Mouse (Mus musculus) retina, embryonic 14.5 days (tissue): ENCODE data around the gene Eif3g.

ENCODE experiments used
- DNase-seq: peaks from one replicate; pipeline ENCODE4 v3.0.0-alpha.2; 2015; ENCODE audit warnings: low spot score

The Eif3g gene

DNA sequence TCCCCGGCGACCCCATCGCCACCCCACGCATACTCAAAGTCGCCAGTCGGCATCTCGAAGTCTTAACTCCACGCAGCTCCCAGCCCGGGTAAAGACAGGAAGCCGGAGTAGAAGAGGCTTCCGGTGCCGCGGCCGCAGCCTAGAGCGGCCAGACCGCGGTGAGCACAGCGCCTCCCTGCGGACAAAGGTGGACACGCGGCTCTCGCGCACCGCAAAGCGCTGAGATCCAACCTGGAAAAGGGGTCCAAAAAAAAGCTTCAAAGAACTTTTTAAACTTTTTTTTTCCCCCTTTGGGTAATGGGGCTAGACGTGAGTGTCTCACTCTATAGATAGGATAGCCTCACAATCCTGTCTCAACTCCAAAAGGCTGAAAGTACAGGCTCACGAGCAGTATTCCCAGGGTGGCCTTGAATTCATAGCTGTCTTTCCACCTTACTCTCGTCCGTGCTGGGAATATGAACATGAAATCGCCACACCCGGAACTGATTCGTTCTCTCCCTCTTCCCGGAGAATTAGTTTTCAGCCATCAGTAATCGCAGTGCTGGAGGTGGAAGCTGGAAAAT lies at the start of gene Eif3g:
TSS of gene Eif3g (minus strand) at position 113 of the 563 bp plus-strand sequence.
- DNase-seq, result peak; percentile 93

GRCm38 (mm10) chr9:20946066-20946880 lies 47.9 kb upstream of the Eif3g start:
- DNase-seq, result no peak

- DNase-seq, result no peak
Measured at GRCm38 (mm10) chr9:20944697-20945370, 46.4 kb upstream of the Eif3g start.

DNA sequence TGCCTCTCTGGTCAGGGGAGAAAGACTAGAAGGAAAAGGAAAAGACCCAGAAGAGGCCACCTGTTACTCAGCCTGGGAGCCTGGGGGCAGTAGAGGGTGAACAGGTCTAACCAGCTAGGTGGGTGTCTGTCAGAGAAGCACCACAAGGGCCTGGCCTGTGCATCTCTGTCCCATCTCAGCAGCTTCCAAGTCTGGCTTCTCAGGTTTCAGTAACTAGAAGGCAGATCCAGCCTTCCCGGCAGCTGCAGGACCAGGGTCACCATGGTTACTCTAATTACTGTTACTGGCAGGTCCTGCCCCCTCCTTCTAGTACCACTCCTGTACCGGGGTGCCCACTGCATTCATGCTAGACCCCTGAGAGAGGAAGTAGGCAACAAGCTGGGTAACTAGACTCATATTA lies 45.5 kb upstream of the Eif3g start:
- DNase-seq, result peak; percentile 23

GRCm38 (mm10) chr9:20943396-20943795 lies 45.0 kb upstream of the Eif3g start:
- no peak for DNase-seq

- DNase-seq, result no peak
Measured at GRCm38 (mm10) chr9:20923258-20923657, 24.8 kb upstream of the Eif3g start.

DNA sequence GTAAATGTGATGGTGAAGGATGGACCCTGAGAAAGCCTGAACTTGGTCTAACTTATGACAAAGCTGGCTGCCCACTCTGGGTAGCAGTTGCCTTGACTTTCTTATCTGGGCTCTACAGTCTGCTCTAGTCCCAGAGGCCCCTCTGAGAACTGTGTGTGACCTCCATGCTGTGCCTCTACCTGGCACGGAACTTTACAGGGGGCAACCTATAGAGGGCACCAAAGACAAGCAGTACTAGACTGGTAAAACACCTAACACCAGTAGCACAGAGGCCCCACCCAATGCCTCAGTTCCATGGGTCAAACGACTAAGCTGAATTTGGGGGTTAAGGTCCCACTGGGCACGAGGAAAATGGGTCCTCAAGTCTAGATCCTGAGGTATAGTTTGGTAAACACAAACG lies 17.7 kb upstream of the Eif3g start:
- DNase-seq, result peak; percentile 11

DNA sequence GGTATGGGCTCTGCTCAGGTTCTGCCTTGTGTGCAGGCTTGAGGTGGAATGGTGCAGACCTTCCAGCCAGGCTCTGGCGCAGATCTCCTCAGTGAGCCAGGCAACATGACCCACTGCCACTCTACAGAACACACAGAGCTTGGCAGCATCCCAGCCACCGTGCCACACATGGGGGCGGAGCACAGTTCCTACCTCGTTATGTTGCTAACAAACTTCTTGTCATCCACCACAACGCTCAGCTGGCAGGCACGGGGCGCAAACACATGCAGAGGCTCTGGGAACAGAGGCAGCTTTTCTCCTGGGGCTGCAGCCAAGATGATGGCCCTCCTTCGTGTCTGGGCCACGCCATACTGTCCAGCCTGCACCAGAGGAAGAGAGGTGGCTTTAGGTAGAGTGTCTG lies 11.5 kb upstream of the Eif3g start:
- no peak for DNase-seq

GRCm38 (mm10) chr9:20902174-20902491 lies 3.7 kb upstream of the Eif3g start:
- DNase-seq, result no peak

- DNase-seq, result peak; percentile 72
Measured at GRCm38 (mm10) chr9:20901466-20902173, 3.2 kb upstream of the Eif3g start.

GRCm38 (mm10) chr9:20897736-20898510 lies 500 bp downstream of the Eif3g start:
- no peak for DNase-seq

- no peak for DNase-seq
Measured at GRCm38 (mm10) chr9:20895382-20895781, 3.0 kb downstream of the Eif3g start.

GRCm38 (mm10) chr9:20894629-20895028 lies 3.8 kb downstream of the Eif3g start:
- no peak for DNase-seq

GRCm38 (mm10) chr9:20893590-20894343 lies 4.7 kb downstream of the Eif3g start:
- no peak for DNase-seq

GRCm38 (mm10) chr9:20893069-20893468 lies 5.4 kb downstream of the Eif3g start:
- DNase-seq, result no peak

DNA sequence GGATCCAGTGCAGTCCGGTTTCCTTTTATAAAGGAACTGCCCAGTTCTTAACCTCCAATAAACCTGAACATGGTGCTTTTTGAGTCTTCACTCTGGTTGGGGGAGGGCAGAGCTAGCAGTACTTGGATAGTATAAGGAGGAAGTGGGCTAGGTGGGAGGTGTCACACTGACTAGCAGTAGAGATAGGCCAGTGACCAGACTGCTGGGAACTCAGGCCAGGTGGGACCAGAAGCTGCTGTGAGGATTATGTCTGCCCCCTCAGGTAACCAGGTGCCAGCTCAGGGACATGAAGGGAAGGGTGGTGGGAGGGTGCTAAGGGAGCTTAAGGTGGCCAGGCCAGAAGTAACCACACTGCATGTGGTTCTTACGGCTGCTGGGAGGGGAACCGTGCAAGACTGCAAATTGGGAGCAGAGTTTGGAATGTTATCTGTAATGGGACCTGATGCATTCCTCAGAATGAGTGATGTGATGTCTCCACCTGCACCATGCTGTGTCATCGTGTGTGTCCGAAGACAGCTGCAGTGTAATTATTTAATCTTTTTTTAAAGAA lies 6.2 kb downstream of the Eif3g start:
- no peak for DNase-seq

- no peak for DNase-seq
Measured at GRCm38 (mm10) chr9:20891339-20892103, 6.9 kb downstream of the Eif3g start.

- no peak for DNase-seq
Measured at GRCm38 (mm10) chr9:20890411-20890810, 8.0 kb downstream of the Eif3g start.

DNA sequence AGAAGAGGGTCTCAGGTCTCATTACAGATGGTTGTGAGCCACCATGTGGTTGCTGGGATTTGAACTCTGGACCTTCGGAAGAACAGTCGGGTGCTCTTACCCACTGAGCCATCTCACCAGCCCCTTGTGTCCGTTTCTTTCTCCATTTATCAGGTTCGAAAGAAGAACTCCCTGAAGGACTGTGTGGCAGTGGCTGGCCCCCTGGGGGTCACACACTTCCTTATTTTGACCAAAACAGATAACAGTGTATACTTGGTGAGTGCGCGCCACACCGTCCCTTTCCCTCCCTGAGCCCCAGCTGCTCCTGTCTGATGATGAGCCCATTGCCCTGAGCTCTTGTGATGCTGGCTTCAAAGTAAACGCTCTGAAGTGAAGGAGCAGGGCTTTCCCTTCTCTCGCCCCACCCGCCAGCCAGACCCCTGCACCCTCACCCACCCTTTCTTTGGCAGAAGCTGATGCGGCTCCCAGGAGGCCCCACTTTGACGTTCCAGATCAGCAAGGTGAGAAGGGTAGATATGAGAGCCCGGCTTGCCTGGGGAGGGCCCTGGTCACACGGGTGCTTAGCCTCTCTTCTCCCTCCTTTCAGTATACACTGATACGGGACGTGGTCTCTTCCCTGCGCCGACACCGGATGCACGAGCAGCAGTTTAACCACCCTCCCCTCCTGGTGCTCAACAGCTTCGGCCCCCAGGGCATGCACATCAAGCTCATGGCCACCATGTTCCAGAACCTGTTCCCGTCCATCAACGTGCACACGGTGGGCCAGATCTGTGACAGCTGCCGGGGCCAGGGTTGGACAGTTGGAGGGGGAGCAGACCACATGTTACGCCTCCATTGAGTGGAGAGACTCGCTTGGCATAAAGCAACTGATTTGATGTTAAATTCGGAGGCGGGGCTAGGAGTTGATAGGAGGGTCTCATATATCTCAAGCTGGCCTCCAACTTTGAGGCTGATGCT lies 9.0 kb downstream of the Eif3g start:
- no peak for DNase-seq
